Mouse (Mus musculus) CH12.LX (cell line): Measurements from ENCODE around the gene Slc4a10. TPM values are rescaled to one million over a fixed set of nuclear protein-coding genes. Genes with fewer than 3 reads are reported as not detected.

ENCODE experiments used
- DNase-seq: peaks from one replicate; pipeline ENCODE4 v3.0.0-alpha.2; 2013; ENCODE audit errors: extremely low read depth
- H3K27ac ChIP-seq: 2 replicates; pipeline ENCODE4 v1.5.1; 2012; ENCODE audit warnings: low read depth, mild to moderate bottlenecking, control low read depth, moderate library complexity; ENCODE audit not compliant: insufficient read depth
- H3K27me3 ChIP-seq: replicated peaks from 2 replicates; pipeline ENCODE3; 2012; ENCODE audit warnings: inconsistent platforms
- H3K36me3 ChIP-seq, 2 experiments: replicated peaks in 1 of 2; 2 replicates each; pipeline versions ENCODE3 to v1.6.1; 2012; ENCODE audit warnings: inconsistent platforms in 1 of 2, low read length in 1 of 2, mild to moderate bottlenecking in 1 of 2, mixed read lengths in 1 of 2, moderate library complexity in 1 of 2; ENCODE audit not compliant: control insufficient read depth in 1 of 2, insufficient read depth in 1 of 2
- H3K4me1 ChIP-seq, 2 experiments: 2 replicates each; pipeline ENCODE4 v1.6.1; 2012; ENCODE audit warnings: inconsistent platforms in 1 of 2, moderate library complexity in 1 of 2; ENCODE audit not compliant: insufficient read depth in 2 of 2, control insufficient read depth in 1 of 2
- H3K4me2 ChIP-seq: 2 replicates; pipeline ENCODE4 v1.6.1; 2012; ENCODE audit warnings: low read depth, mild to moderate bottlenecking, control low read depth; ENCODE audit not compliant: poor library complexity, insufficient read depth, severe bottlenecking
- H3K4me3 ChIP-seq, 3 experiments: fragments of 150-350 bp in 1 of 3; sonication (generic) in 1 of 3; replicated peaks in 1 of 3; 2 replicates each; pipeline versions ENCODE3 to v1.5.1; 2011 to 2012; ENCODE audit warnings: low read depth in 2 of 3, low read length in 2 of 3, mild to moderate bottlenecking in 2 of 3, moderate library complexity in 2 of 3, control low read depth in 1 of 3, improper control_type of control experiment in 1 of 3, inconsistent platforms in 1 of 3, mixed read lengths in 1 of 3; ENCODE audit not compliant: poor library complexity in 1 of 3
- H3K79me2 ChIP-seq: replicated peaks from 2 replicates; pipeline ENCODE4 v1.6.1; 2012; ENCODE audit warnings: mild to moderate bottlenecking, moderate library complexity; ENCODE audit not compliant: control insufficient read depth, poor library complexity, insufficient read depth, severe bottlenecking; ENCODE audit errors: extremely low read depth
- H3K9ac ChIP-seq: 2 replicates; pipeline ENCODE4 v1.6.1; 2012; ENCODE audit warnings: low read depth, mild to moderate bottlenecking, control low read depth, moderate library complexity; ENCODE audit not compliant: insufficient read depth
- H3K9me3 ChIP-seq: replicated peaks from 2 replicates; pipeline ENCODE3; 2012; ENCODE audit warnings: low read length, inconsistent platforms, mixed read lengths
- CHD1 ChIP-seq: IDR thresholded peaks from 2 replicates; pipeline ENCODE4 v1.6.1; 2012; ENCODE audit warnings: low read depth, low read length, improper control_type of control experiment, inconsistent platforms
- CTCF ChIP-seq, 2 experiments: IDR thresholded peaks in 1 of 2; conservative IDR thresholded peaks in 1 of 2; 2 replicates each; pipeline ENCODE4 v1.5.1; 2011 to 2012; ENCODE audit warnings: low read depth in 2 of 2, low read length in 2 of 2, improper control_type of control experiment in 1 of 2, inconsistent platforms in 1 of 2, mild to moderate bottlenecking in 1 of 2, moderate library complexity in 1 of 2
- E2F4 ChIP-seq: IDR thresholded peaks from 2 replicates; pipeline ENCODE4 v1.6.1; 2011; ENCODE audit warnings: low read depth, low read length, improper control_type of control experiment; ENCODE audit not compliant: insufficient replicate concordance
- ELF1 ChIP-seq: IDR thresholded peaks from 2 replicates; pipeline ENCODE4 v1.6.1; 2014; ENCODE audit warnings: low read depth, mild to moderate bottlenecking, inconsistent platforms, low read length, improper control_type of control experiment
- HCFC1 ChIP-seq: IDR thresholded peaks from 2 replicates; pipeline ENCODE4 v1.6.1; 2012; ENCODE audit warnings: low read depth, mild to moderate bottlenecking, inconsistent platforms, low read length, improper control_type of control experiment
- IRF4 ChIP-seq: IDR thresholded peaks from 2 replicates; pipeline ENCODE4 v1.6.1; 2014; ENCODE audit warnings: low read depth, mild to moderate bottlenecking, inconsistent platforms, low read length, improper control_type of control experiment
- JUN ChIP-seq: IDR thresholded peaks from 2 replicates; pipeline ENCODE4 v1.6.1; 2011; ENCODE audit warnings: low read depth, mild to moderate bottlenecking, low read length, improper control_type of control experiment, moderate library complexity; ENCODE audit not compliant: insufficient read depth
- MAZ ChIP-seq: IDR thresholded peaks from 2 replicates; pipeline ENCODE4 v1.6.1; 2012; ENCODE audit warnings: low read depth, mild to moderate bottlenecking, inconsistent platforms, low read length, improper control_type of control experiment, moderate library complexity
- MXI1 ChIP-seq: IDR thresholded peaks from 2 replicates; pipeline ENCODE4 v1.6.1; 2011; ENCODE audit warnings: mild to moderate bottlenecking, low read depth, low read length, improper control_type of control experiment
- MYC ChIP-seq: IDR thresholded peaks from 2 replicates; pipeline ENCODE4 v1.6.1; 2011; ENCODE audit warnings: low read depth, mild to moderate bottlenecking, improper control_type of control experiment, low read length
- NELFE ChIP-seq: IDR thresholded peaks from 2 replicates; pipeline ENCODE4 v1.6.1; 2011; ENCODE audit warnings: low read depth, low read length, improper control_type of control experiment
- NRF1 ChIP-seq: IDR thresholded peaks from 2 replicates; pipeline ENCODE4 v1.6.1; 2014; ENCODE audit warnings: low read depth, mild to moderate bottlenecking, inconsistent platforms, low read length, improper control_type of control experiment, moderate library complexity
- POLR2A ChIP-seq: IDR thresholded peaks from 2 replicates; pipeline ENCODE4 v1.6.1; 2011; ENCODE audit warnings: low read depth, mild to moderate bottlenecking, improper control_type of control experiment, low read length
- SMC3 ChIP-seq: IDR thresholded peaks from 2 replicates; pipeline ENCODE4 v1.6.1; 2011; ENCODE audit warnings: low read depth, low read length, improper control_type of control experiment
- UBTF ChIP-seq: IDR thresholded peaks from 2 replicates; pipeline ENCODE4 v1.6.1; 2012; ENCODE audit warnings: low read depth, mild to moderate bottlenecking, inconsistent platforms, low read length, improper control_type of control experiment, moderate library complexity
- USF1 ChIP-seq: IDR thresholded peaks from 2 replicates; pipeline ENCODE4 v1.6.1; 2014; ENCODE audit warnings: low read depth, mild to moderate bottlenecking, inconsistent platforms, low read length, improper control_type of control experiment
- ZMIZ1 ChIP-seq: IDR thresholded peaks from 2 replicates; pipeline ENCODE4 v1.6.1; 2012; ENCODE audit warnings: low read depth, mild to moderate bottlenecking, inconsistent platforms, low read length, improper control_type of control experiment
- dilution Hi-C: fragments of 300-500 bp; cut with MboI; formaldehyde crosslinking; loops from 2 replicates; pipeline ENCODE4 v1.14.3; 2020; ENCODE audit warnings: low sequenced_read_pairs; ENCODE audit not compliant: extremely low pct_unique_long_range_greater_than_20kb, extremely low pct_ligation_motif_present
- in situ Hi-C: fragments of 300-500 bp; cut with MboI; formaldehyde crosslinking; loops from 3 replicates; pipeline ENCODE4 v1.14.3; 2019; ENCODE audit warnings: low sequenced_read_pairs, low pct_ligation_motif_present, low pct_unique_long_range_greater_than_20kb, mixed read lengths
- polyA plus RNA-seq: library from polyadenylated mRNA; unstranded; fragments of >175 nt; gene quantifications from 2 replicates; pipeline ENCODE4 v1.2.1, GENCODE M21; 2012; ENCODE audit warnings: low read depth; ENCODE audit not compliant: insufficient read length
- total RNA-seq, 2 experiments: library from RNA; depleted of rRNA; stranded (reverse); fragments of 300-350 nt in 1 of 2; fragments of >200 nt in 1 of 2; gene quantifications; 2 replicates each; pipeline ENCODE4 v1.2.3; 2012 to 2014

The Slc4a10 gene
- total and polyA plus RNA-seq, 3 experiments: not detected

- dilution Hi-C loops: no loop called here
- Histone ChIP-seq H3K9me3 (no peaks in the 10 kb centered on the region), H3K4me1 (no peaks in the 10 kb centered on the region), H3K27me3 (no peaks in the 10 kb centered on the region), H3K4me2 (no peak overlapping the region), H3K36me3 (no peaks in the 10 kb centered on the region), H3K4me3 (no peak overlapping the region), H3K9ac (no peak overlapping the region), H3K79me2 (no peaks in the 10 kb centered on the region), H3K27ac (no peak overlapping the region)
- in situ Hi-C loops: no loop called here
- DNase-seq: no peak
- TF ChIP-seq JUN: no peak
Observed at GRCm38 (mm10) chr2:62150830-62151229, 104.6 kb downstream of the Slc4a10 start.

- Histone ChIP-seq H3K4me2 (no peak overlapping the region), H3K79me2 (no peaks in the 10 kb centered on the region), H3K27ac (no peak overlapping the region), H3K36me3 (no peaks in the 10 kb centered on the region), H3K9ac (no peak overlapping the region), H3K4me3 (no peak overlapping the region), H3K9me3 (no peaks in the 10 kb centered on the region), H3K27me3 (no peaks in the 10 kb centered on the region), H3K4me1 (no peaks in the 10 kb centered on the region)
- dilution Hi-C loops (no loop called here), in situ Hi-C loops (no loop called here)
- DNase-seq: no peak
- TF ChIP-seq MYC: no peak
- no peak for TF ChIP-seq MXI1
- no peak for TF ChIP-seq SMC3
- TF ChIP-seq MAZ: no peak
- TF ChIP-seq NELFE: no peak
- TF ChIP-seq NRF1: no peak
- no peak for TF ChIP-seq CTCF (conservative IDR thresholded peaks at IDR 0.05 in 1 of 2, IDR thresholded peaks at IDR 0.05 in 1 of 2; ENCODE audit: low read depth in 2 of 2, low read length in 2 of 2)
- no peak for TF ChIP-seq JUN
- TF ChIP-seq USF1: no peak
- no peak for TF ChIP-seq HCFC1
- no peak for TF ChIP-seq ZMIZ1
- TF ChIP-seq UBTF: no peak
- no peak for TF ChIP-seq IRF4
- TF ChIP-seq POLR2A: no peak
- TF ChIP-seq E2F4: no peak
- TF ChIP-seq CHD1: no peak
- TF ChIP-seq ELF1: no peak
- TF ChIP-seq, all 38 proteins: peak for 0
Observed at GRCm38 (mm10) chr2:62210109-62210508, 163.8 kb downstream of the Slc4a10 start.
